Mouse (Mus musculus): Measurements from ENCODE around the gene Actr8. TPM values are rescaled to one million over a fixed set of nuclear protein-coding genes. Genes with fewer than 3 reads are reported as not detected.
A peak's percentile ranks its signal among the peaks of the same experiment; 100 is the strongest.

Actr8 gene
- total RNA-seq, 2 experiments from 2014 or later, result 86.9 to 91.1 TPM

DNA sequence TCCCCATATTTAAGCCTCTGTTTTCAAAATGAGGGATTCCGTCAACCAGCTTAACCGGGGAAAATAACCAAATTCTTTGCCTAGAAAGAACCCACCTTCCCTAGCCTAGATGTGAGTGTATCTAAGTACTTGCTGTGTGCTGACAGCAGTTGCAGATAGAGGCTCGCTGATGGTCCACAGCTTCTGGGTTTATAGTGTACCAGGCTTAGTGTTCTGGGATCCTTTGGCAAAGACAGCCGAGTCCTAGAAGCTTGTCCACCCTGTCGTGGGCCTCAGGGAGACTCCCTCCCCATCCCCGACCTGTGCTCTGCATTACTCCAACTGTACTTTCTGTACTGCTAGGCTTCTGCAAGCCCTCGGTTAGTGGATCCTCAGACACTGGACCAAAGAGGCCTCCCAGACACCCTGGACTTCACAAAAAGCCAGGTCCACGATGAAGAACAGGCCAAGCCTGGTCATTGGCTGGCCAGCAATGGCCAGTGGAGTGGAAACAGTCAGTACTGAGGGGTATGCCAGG lies 67.6 kb downstream of the Actr8 start:
- no peak overlapping the region for H3K27ac ChIP-seq
- TF ChIP-seq CTCF (IDR thresholded peaks at IDR 0.05), result no peak

GRCm38 (mm10) chr14:30046976-30047375 lies 68.8 kb downstream of the Actr8 start:
- no peak for DNase-seq (ENCODE audit: extremely low spot score in 1 of 2, low spot score in 2 of 2)
- intact Hi-C loops (cut with DNase I), result no loop called here

More for the DNA sequence above, 67.6 kb downstream of the Actr8 start:
- DNase-seq (ENCODE audit: extremely low spot score in 1 of 2, low spot score in 2 of 2), result no peak
- intact Hi-C loops (cut with DNase I), result no loop called here
- no peak overlapping the region for H3K4me3 ChIP-seq

GRCm38 (mm10) chr14:30048049-30048448 lies 69.9 kb downstream of the Actr8 start:
- intact Hi-C loops (cut with DNase I), result no loop called here
- Histone ChIP-seq H3K4me3 (no peak overlapping the region), H3K27ac (no peak overlapping the region)
- DNase-seq (ENCODE audit: extremely low spot score in 1 of 2, low spot score in 2 of 2), result no peak
- TF ChIP-seq CTCF (IDR thresholded peaks at IDR 0.05), result peak; percentile 47

More at GRCm38 (mm10) chr14:30046976-30047375, 68.8 kb downstream of the Actr8 start:
- no peak for TF ChIP-seq CTCF (IDR thresholded peaks at IDR 0.05)
- Histone ChIP-seq H3K4me3 (no peak overlapping the region), H3K27ac (no peak overlapping the region)

DNA sequence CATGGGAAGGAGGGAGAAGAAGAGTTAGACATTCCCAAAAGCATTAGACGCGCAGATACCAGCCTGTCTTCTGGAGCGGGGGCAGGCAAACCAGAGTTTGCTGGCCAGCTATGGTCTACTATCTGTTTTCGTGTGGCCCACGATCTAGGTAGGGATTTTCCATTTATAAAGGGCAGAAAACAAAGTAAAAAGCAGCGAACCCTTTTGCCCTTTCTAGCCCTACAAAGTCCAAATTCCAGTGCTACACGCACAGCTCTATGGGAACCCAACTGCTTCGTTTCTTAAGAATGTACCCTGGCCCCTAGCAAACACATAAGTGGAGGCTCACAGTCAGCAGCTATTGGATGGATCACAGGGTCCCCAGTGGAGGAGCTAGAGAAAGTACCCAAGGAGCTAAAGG lies 72.1 kb downstream of the Actr8 start:
- Histone ChIP-seq H3K27ac (no peak overlapping the region), H3K4me3 (no peak overlapping the region)
- DNase-seq (ENCODE audit: extremely low spot score in 1 of 2, low spot score in 2 of 2), result no peak
- no peak for TF ChIP-seq CTCF (IDR thresholded peaks at IDR 0.05)
- intact Hi-C loops (cut with DNase I), result no loop called here

DNA sequence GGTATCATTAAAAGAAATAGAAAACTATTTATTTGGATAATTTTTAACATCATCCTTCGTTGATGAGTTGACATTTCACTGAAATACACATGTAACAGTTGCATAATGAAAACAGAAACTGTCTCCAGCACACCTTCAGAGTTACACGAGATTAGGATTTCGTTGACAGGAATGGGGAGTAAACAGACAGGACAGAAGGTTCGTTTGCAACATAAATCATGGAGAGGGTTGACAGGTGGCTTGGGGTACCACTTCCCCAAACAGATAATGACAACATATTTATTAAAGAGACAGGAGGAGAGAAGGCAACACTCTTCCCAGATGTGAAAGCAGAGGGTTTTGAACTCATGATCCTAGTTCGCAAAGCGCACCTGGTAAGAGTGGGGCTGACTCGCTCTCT lies 76.8 kb downstream of the Actr8 start:
- DNase-seq (ENCODE audit: extremely low spot score in 1 of 2, low spot score in 2 of 2), result no peak
- TF ChIP-seq CTCF (IDR thresholded peaks at IDR 0.05), result no peak
- Histone ChIP-seq H3K27ac (no peak overlapping the region), H3K4me3 (no peak overlapping the region)
- intact Hi-C loops (cut with DNase I), result no loop called here

Small RNA genes lying within 50 kb of the gene (microRNA-seq; reads per million reads assigned to microRNA genes)
- 0 to 0.48 reads per million in 2 experiments for gene Mir6947

Other genes starting within 250 kb of the Actr8 start
- gene Selenok, start 10.0 kb upstream of the Actr8 start, total RNA-seq (2021), result 100 to 1,000 TPM; 125 to 148 TPM
- 1 to 10 TPM; 1.0 to 1.5 TPM for gene Il17rb, start 30.6 kb downstream of the Actr8 start, total RNA-seq (2021)
- 1 to 10 TPM; 1.6 to 2.2 TPM for gene Chdh, start 30.7 kb downstream of the Actr8 start, total RNA-seq (2021)